Mouse (Mus musculus) adipocyte (in vitro differentiated cells): ENCODE measurements at regions not wholly inside any gene's neighbourhood (a gene's known extent, or its start where the extent isn't known, plus 50 kb on each side); places are given as distances from the start of the nearest gene placed in this dataset.

Source experiments
- DNase-seq: peaks from one replicate; pipeline ENCODE4 v3.0.0-alpha.2; 2016; ENCODE audit warnings: low spot score

DNA sequence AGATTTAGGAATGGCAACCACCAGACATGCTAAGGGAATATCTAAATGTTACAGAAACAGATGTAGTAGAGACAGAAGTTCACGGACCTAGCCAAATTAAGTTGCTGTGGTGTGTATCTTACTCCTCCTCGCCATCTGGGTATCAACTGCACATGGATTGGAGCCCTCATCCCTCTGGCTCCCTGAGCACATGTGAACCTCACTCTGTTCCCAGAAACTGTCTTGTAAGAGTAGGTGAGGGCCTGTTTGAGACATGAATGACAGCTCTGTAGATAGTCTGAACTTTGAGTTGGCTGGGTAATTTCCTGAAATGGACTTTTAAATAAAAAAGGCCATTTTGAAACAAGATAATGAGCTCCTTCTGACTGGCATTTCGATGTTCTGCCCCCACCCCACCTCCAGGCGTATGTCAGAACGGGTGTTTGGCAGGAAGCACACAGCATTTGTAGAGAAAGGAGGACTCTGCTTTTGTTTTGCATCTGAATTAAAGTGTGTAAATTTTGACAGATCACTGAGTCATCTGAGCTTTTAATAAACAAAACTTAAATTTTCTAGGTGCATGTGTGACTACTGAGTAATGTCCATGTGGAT is 196.9 kb upstream of the Cep126 start:
- no peak for DNase-seq

DNA sequence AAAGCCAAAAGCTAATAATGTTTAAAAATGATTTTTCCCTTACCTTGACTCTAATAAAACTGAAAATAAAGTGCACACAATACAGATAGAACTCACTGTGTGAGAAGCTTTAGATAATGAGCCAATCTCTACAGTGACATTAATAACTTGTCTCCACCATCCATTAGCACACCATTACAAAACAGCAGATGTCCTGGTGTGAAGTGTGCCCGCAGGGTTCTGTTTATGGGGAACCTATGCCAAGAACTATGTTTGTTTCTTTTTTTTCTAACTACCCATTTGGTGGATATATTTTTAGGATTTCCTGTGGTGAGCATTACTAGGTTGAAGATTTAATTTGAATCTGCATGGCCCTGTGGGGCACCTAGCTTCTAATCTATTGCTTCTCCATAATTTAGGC is 203.3 kb upstream of the Trpc6 start:
- no peak for DNase-seq

DNA sequence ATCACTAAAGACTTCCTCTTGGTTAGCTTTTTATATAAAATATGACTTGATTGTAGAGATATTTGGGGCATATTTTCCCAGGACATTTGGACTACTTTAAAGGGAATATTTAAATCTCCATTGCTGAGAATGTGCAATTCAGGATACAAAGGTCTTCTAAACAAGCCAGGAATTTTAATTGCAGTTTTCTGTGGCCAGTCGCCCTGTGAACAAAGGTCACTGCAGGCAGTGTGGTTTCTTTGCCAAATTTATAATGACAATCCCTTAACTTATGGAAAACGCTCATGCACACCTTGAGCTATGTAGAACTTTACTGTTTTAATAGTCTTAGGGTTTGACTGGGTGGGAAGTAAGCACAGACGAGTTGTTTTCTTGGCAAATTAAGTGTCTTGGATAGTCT is 192.9 kb upstream of the Trpc6 start:
- peak; percentile 11 for DNase-seq
